Mouse (Mus musculus): ENCODE data around the gene 1600012H06Rik.

GRCm38 (mm10) chr17:14921582-14921981 lies 21.4 kb upstream of the 1600012H06Rik start:
- TF ChIP-seq USF1 (IDR thresholded peaks at IDR 0.05; ENCODE audit: low read depth) (no peak), TCF3 (IDR thresholded peaks at IDR 0.05; ENCODE audit: insufficient read length, low read depth) (no peak)
